Mouse (Mus musculus) CD4-positive, CD25-positive, alpha-beta regulatory T cell, adult 9 weeks (primary cell): ENCODE data around the gene Nup133. TPM values are rescaled to one million over a fixed set of nuclear protein-coding genes. Genes with fewer than 3 reads are reported as not detected.

Experiments
- polyA plus RNA-seq: library from polyadenylated mRNA; unstranded; fragments of 100-300 nt; shearing (Covaris generic); gene quantifications from one replicate; pipeline ENCODE4 v1.2.1, GENCODE M21; 2017

Gene Nup133
- 24.7 TPM for polyA plus RNA-seq

GRCm38 (mm10) chr8:123948942-123949685, at the start of gene Nup133:
Gene Nup133, minus strand, starts transcription at chr8:123949265.

GRCm38 (mm10) chr8:123982826-123983400, 33.8 kb upstream of the Nup133 start, which contains the start of gene Abcb10:
Gene Abcb10, minus strand, starts transcription at chr8:123983122.

GRCm38 (mm10) chr8:123894502-123895097, 54.5 kb downstream of the Nup133 start, which contains the start of gene Acta1:
Gene Acta1, minus strand, starts transcription at chr8:123894751.

GRCm38 (mm10) chr8:123859648-123860259, 89.3 kb downstream of the Nup133 start, which contains the start of gene Ccsap:
Gene Ccsap, minus strand, starts transcription at chr8:123860209.

Other genes with a start within 250 kb of the Nup133 start
- gene Rab4a, start 143.3 kb downstream of the Nup133 start, polyA plus RNA-seq: 2.6 TPM
- gene Ccsap, start 89.1 kb downstream of the Nup133 start, polyA plus RNA-seq: 2.7 TPM
- gene Acta1, start 54.5 kb downstream of the Nup133 start, polyA plus RNA-seq: 0.26 TPM
- 0.83 TPM for gene Abcb10, start 33.9 kb upstream of the Nup133 start, polyA plus RNA-seq
- 14.4 TPM for gene Taf5l, start 72.1 kb upstream of the Nup133 start, polyA plus RNA-seq
- gene Urb2, start 72.2 kb upstream of the Nup133 start, polyA plus RNA-seq: 13.2 TPM